Mouse (Mus musculus) lung, postnatal 0 days (tissue): ENCODE measurements at regions not wholly inside any gene's neighbourhood (a gene's known extent, or its start where the extent isn't known, plus 50 kb on each side); places are given as distances from the start of the nearest gene placed in this dataset.

Experiments
- ATAC-seq: fragments of 200-750 bp; cut with Nextera tagmentation; 2 replicates; pipeline ENCODE4 v1.8.0; 2017; ENCODE audit warnings: moderate library complexity
- DNase-seq: peaks from one replicate; pipeline ENCODE4 v3.0.0-alpha.2; 2016; ENCODE audit warnings: low spot score
- H3K27ac ChIP-seq: fragments of 300-500 bp; sonication (generic); 2 replicates; pipeline ENCODE4 v1.5.1; 2014; ENCODE audit warnings: antibody characterized with exemption, mild to moderate bottlenecking, low read length, mixed read lengths
- H3K27me3 ChIP-seq: fragments of 300-500 bp; sonication (generic); replicated peaks from 2 replicates; pipeline ENCODE4 v1.6.1; 2014; ENCODE audit warnings: low read length, mixed read lengths; ENCODE audit not compliant: insufficient read depth
- H3K36me3 ChIP-seq: fragments of 300-500 bp; sonication (generic); 2 replicates; pipeline ENCODE4 v1.6.1; 2014; ENCODE audit warnings: low read length, mixed read lengths; ENCODE audit not compliant: insufficient read depth
- H3K4me1 ChIP-seq: fragments of 300-500 bp; sonication (generic); 2 replicates; pipeline ENCODE4 v1.6.1; 2014; ENCODE audit warnings: antibody characterized with exemption, low read depth, low read length, mixed read lengths; ENCODE audit not compliant: insufficient read depth
- H3K4me2 ChIP-seq: fragments of 300-500 bp; sonication (generic); replicated peaks from 2 replicates; pipeline ENCODE4 v1.6.1; 2014; ENCODE audit warnings: low read depth, mild to moderate bottlenecking, low read length, moderate library complexity, mixed read lengths
- H3K4me3 ChIP-seq: fragments of 300-500 bp; sonication (generic); 2 replicates; pipeline ENCODE4 v1.5.1; 2014; ENCODE audit warnings: low read depth, low read length
- H3K9ac ChIP-seq: fragments of 300-500 bp; sonication (generic); replicated peaks from 2 replicates; pipeline ENCODE4 v1.6.1; 2014; ENCODE audit warnings: low read depth, mild to moderate bottlenecking
- H3K9me3 ChIP-seq: fragments of 300-500 bp; sonication (generic); 2 replicates; pipeline ENCODE4 v1.6.1; 2016; ENCODE audit warnings: low read length, mixed read lengths
- CTCF ChIP-seq: IDR thresholded peaks from 2 replicates; pipeline ENCODE4 v1.5.1; 2016; ENCODE audit warnings: antibody characterized with exemption, mild to moderate bottlenecking
- EP300 ChIP-seq: IDR thresholded peaks from 2 replicates; pipeline ENCODE4 v1.6.1; 2016; ENCODE audit warnings: antibody characterized with exemption, mild to moderate bottlenecking, control low read depth
- WGBS: fragments of 180-500 bp; shearing (Covaris S2); extraction: QIAGEN DNeasy Blood & Tissue Kit; methylation state at CpG from one replicate; pipeline ENCODE4 v1.1.7; 2014; 5-methylcytosine and 5-hydroxymethylcytosine counted together

DNA sequence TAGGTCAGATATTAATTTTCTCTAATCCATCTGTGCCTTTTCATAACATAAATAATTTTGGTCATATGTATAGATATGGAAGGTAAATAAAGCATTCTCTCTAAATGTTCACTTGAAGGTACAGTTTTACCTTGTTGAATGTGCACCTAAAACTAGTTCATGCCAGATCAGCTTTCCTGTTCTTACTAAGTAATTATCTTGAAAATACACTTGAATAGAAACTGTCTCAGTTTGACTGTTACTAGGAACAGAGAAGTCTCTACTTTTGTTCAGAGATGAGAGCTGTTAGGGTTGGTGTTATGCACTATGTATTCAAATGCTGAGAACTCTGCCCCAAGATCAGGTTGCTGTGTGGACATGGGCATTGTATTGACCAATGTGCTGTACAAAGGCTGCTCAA, 76.2 kb upstream of the Mdfic start:
- no peak for TF ChIP-seq CTCF
- Histone ChIP-seq H3K36me3 (no peaks in the 10 kb centered on the region), H3K4me2 (no peak overlapping the region), H3K4me1 (no peaks in the 10 kb centered on the region), H3K9me3 (no peaks in the 10 kb centered on the region), H3K27ac (no peak overlapping the region), H3K27me3 (no peaks in the 10 kb centered on the region), H3K9ac (no peak overlapping the region), H3K4me3 (no peak overlapping the region)
- DNase-seq (no peak), ATAC-seq (no peak)

DNA sequence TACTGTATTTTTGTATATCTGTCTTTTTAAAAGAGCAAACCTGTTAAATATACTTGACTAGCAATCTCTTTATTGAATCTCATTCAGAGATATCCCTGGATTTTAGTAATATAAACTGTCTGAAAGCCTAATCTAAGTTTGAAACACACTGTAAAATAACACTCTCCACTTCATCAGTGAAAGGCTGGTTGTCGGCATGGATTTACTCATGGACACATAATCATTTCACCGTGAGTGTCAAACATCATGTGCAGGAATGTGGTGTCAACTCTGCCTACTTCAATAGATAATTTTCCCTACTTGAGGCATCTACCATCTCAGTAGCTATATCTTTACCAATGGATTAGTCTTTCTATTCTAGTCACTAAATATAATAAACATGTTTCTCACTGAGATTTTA, 73.0 kb upstream of the Mdfic start:
- TF ChIP-seq EP300: no peak
- no peak for TF ChIP-seq CTCF
- Histone ChIP-seq H3K9ac (no peak overlapping the region), H3K36me3 (no peaks in the 10 kb centered on the region), H3K9me3 (no peaks in the 10 kb centered on the region), H3K27ac (no peak overlapping the region), H3K27me3 (no peaks in the 10 kb centered on the region), H3K4me1 (no peaks in the 10 kb centered on the region), H3K4me3 (no peak overlapping the region), H3K4me2 (no peak overlapping the region)
- no peak for DNase-seq
- ATAC-seq: no peak
- WGBS: 35% methylated on average over 2 of the region's 2 CpGs
